7 mouse cellular contexts compared by ENCODE assay signal in genomic region chr10:23787062-23787821, GRCm38 (mm10). TPM values are rescaled to one million over a fixed set of nuclear protein-coding genes. Genes with fewer than 3 reads are reported as not detected.
DNase-seq lines count a peak whose midpoint lies in the region; ATAC-seq lines count a peak whose summit lies in the region.

Gene Rps12 (minus strand): TSS chr10:23787275.

- H3K4me3 ChIP-seq in embryonic facial prominence, embryonic 11.5 days (ENCODE audit: low read depth, low read length), result peak within 1 kb of the TSS; percentile 86
- H3K4me3 ChIP-seq in limb, embryonic 10.5 days, result peak within 1 kb of the TSS; percentile 94
- H3K4me3 ChIP-seq in midbrain, embryonic 13.5 days (replicated peaks), result peak within 1 kb of the TSS; percentile 91

- no peaks in the 10 kb centered on the region for H3K9me3 ChIP-seq in embryonic facial prominence, embryonic 11.5 days (replicated peaks; ENCODE audit: control insufficient read depth, low read length)
- H3K9me3 ChIP-seq in limb, embryonic 10.5 days (replicated peaks), result no peaks in the 10 kb centered on the region
- no peaks in the 10 kb centered on the region for H3K9me3 ChIP-seq in midbrain, embryonic 13.5 days

- H3K27ac ChIP-seq in embryonic facial prominence, embryonic 11.5 days (replicated peaks; ENCODE audit: low read depth, low read length), result peak within 1 kb of the TSS; percentile 56
- peak within 1 kb of the TSS; percentile 92 for H3K27ac ChIP-seq in limb, embryonic 10.5 days
- H3K27ac ChIP-seq in midbrain, embryonic 13.5 days, result peak within 1 kb of the TSS; percentile 67

- peak; percentile 94 for ATAC-seq in embryonic facial prominence, embryonic 11.5 days (replicated peaks; ENCODE audit: insufficient number of reproducible peaks, low FRiP score, low TSS enrichment, low read depth)
- ATAC-seq in granulocyte monocyte progenitor cell, adult 5-6 weeks (replicated peaks; ENCODE audit: poor library complexity, severe bottlenecking), result peak; percentile 93
- ATAC-seq in midbrain, embryonic 13.5 days, result peak; percentile 99

- H3K4me2 ChIP-seq in embryonic facial prominence, embryonic 11.5 days (ENCODE audit: low read depth, low read length), result peak within 1 kb of the TSS; percentile 81
- peak within 1 kb of the TSS; percentile 97 for H3K4me2 ChIP-seq in midbrain, embryonic 13.5 days (replicated peaks)

- peak within 1 kb of the TSS; percentile 94 for H3K9ac ChIP-seq in embryonic facial prominence, embryonic 11.5 days (replicated peaks; ENCODE audit: low read length)
- H3K9ac ChIP-seq in midbrain, embryonic 13.5 days (replicated peaks), result peak within 1 kb of the TSS; percentile 97

- H3K27me3 ChIP-seq in embryonic facial prominence, embryonic 11.5 days (ENCODE audit: control insufficient read depth, insufficient read depth, low read length), result no peaks in the 10 kb centered on the region
- H3K27me3 ChIP-seq in limb, embryonic 10.5 days (ENCODE audit: low read depth, poor library complexity, severe bottlenecking), result no peaks in the 10 kb centered on the region
- H3K27me3 ChIP-seq in midbrain, embryonic 13.5 days, result no peaks in the 10 kb centered on the region

- H3K4me1 ChIP-seq in embryonic facial prominence, embryonic 11.5 days (ENCODE audit: control insufficient read depth, insufficient read depth, low read length), result no peaks in the 10 kb centered on the region
- H3K4me1 ChIP-seq in limb, embryonic 10.5 days, result peaks cover 16% of the 10 kb centered on the region
- H3K4me1 ChIP-seq in midbrain, embryonic 13.5 days (replicated peaks), result peaks cover 32% of the 10 kb centered on the region

- peak; percentile 99 for DNase-seq in adrenal gland, postnatal 14 days
- peak; percentile 99 for DNase-seq in embryonic facial prominence, embryonic 11.5 days (ENCODE audit: low spot score)
- DNase-seq in kidney, adult 11 months, result peak; percentile 98
- DNase-seq in limb, embryonic 10.5 days (ENCODE audit: low spot score), result peak; percentile 99
- peak; percentile 99 for DNase-seq in spleen, adult 12 weeks (ENCODE audit: low spot score)

- WGBS in embryonic facial prominence, embryonic 11.5 days, result under 1% methylated on average over 51 of the region's 51 CpGs
- WGBS in limb, embryonic 10.5 days, result under 1% methylated on average over 51 of the region's 51 CpGs
- under 1% methylated on average over 51 of the region's 51 CpGs for WGBS in midbrain, embryonic 13.5 days

- H3K36me3 ChIP-seq in embryonic facial prominence, embryonic 11.5 days (replicated peaks; ENCODE audit: control insufficient read depth, insufficient read depth, low read depth, low read length), result peaks cover 5% of the 10 kb centered on the region
- H3K36me3 ChIP-seq in limb, embryonic 10.5 days, result peaks cover 39% of the 10 kb centered on the region
- H3K36me3 ChIP-seq in midbrain, embryonic 13.5 days, result peaks cover 28% of the 10 kb centered on the region

RNA-seq across cellular contexts. Expression of gene Rps12, which starts in this region (rescaled TPM):
- total RNA-seq in adrenal gland, postnatal 14 days (2021), result 463 and 535 TPM in 2 replicates
- 126 and 139 TPM in 2 replicates for polyA plus RNA-seq in embryonic facial prominence, embryonic 11.5 days (2014; fragmentation: Nextera tagmentation; extraction: Ambion mirVana)
- 9,329 and 9,382 TPM in 2 replicates for total RNA-seq in granulocyte monocyte progenitor cell, adult 5-6 weeks (2014; fragmentation: Nextera tagmentation)
- 1,810 and 2,372 TPM in 2 replicates for total RNA-seq in granulocyte monocyte progenitor cell, adult 5-6 weeks (2017)
- 146 and 189 TPM in 2 replicates for polyA plus RNA-seq in limb, embryonic 10.5 days (2016; fragmentation: Nextera tagmentation; extraction: Ambion mirVana)
- 113 and 114 TPM in 2 replicates for polyA plus RNA-seq in midbrain, embryonic 13.5 days (2015; fragmentation: Nextera tagmentation; extraction: Ambion mirVana)

Comparison
In these comparisons a context has a peak if more than half of its experiments do, and no peak if none do; other contexts are left out.
1. Peak in every context shown above with its lines: DNase-seq, ATAC-seq, H3K4me3 ChIP-seq and H3K27ac ChIP-seq.